Comparison of ENCODE assay signal across 8 mouse cellular contexts in the genomic region with DNA sequence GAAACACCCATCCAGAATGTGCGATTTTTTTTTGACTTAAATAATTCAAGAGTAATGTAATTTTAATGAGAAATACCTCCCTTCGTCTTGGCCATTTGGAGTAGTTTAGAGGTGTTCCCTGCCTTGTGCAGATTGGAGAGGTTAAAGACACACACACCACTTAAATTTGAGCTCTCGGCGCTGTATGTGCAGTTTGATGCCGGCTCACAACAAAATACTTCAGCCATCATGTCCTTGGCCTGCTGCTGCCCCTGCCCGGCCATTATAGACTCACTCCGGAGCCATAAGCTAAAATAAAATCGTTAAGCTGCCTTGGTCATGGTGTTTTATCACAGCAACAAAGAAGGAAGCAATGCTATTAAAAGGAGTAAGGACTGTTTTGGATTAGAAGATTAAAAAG. TPM values are rescaled to one million over a fixed set of nuclear protein-coding genes. Genes with fewer than 3 reads are reported as not detected.
DNase-seq lines count a peak whose midpoint lies in the region; ATAC-seq and TF ChIP-seq lines count a peak whose summit lies in the region.

No protein-coding gene starts in this region.

- no peak for ATAC-seq in limb, embryonic 15.5 days (ENCODE audit: insufficient number of reproducible peaks, low FRiP score, low TSS enrichment, low read depth)

- peak overlapping the region; percentile 78 for H3K4me3 ChIP-seq in embryonic fibroblast, embryonic 13.5 days (ENCODE audit: insufficient read depth, low read length)
- H3K4me3 ChIP-seq in limb, embryonic 15.5 days, result peak overlapping the region; percentile 98

- WGBS in limb, embryonic 15.5 days, result 40% methylated on average over 8 of the region's 8 CpGs

- peak overlapping the region; percentile 60 for H3K4me2 ChIP-seq in limb, embryonic 15.5 days

- peaks cover 2% of the 10 kb centered on the region; the same call in 1 of the 2 replicates for H3K4me1 ChIP-seq in embryonic fibroblast, embryonic 13.5 days (ENCODE audit: control insufficient read depth, insufficient read depth, low read length)
- peaks cover 12% of the 10 kb centered on the region for H3K4me1 ChIP-seq in limb, embryonic 15.5 days

- no peak for TF ChIP-seq CTCF in embryonic fibroblast, embryonic 13.5 days (IDR thresholded peaks at IDR 0.05; ENCODE audit: borderline replicate concordance, insufficient read depth, low read length)

- DNase-seq in cerebellum, adult 9-11 months, result peak; percentile 47
- DNase-seq in cerebellum, postnatal 4 days (ENCODE audit: low spot score in 2 of 2), result no peak
- peak; percentile 24 for DNase-seq in 3T3-L1 (ENCODE audit: low read depth, low spot score)
- DNase-seq in natural killer cell, adult 2 months (ENCODE audit: low spot score in 2 of 2), result no peak
- no peak for DNase-seq in left cerebral cortex, adult 8-10 months (ENCODE audit: low spot score in 2 of 2)
- DNase-seq in adrenal gland, postnatal 14 days, result no peak

- peak overlapping the region; percentile 87 for H3K9ac ChIP-seq in limb, embryonic 15.5 days

- no peaks in the 10 kb centered on the region for H3K27me3 ChIP-seq in limb, embryonic 15.5 days

- H3K9me3 ChIP-seq in limb, embryonic 15.5 days, result no peaks in the 10 kb centered on the region

- no peak; the same call in 1 of the 2 replicates for TF ChIP-seq POLR2A in embryonic fibroblast, embryonic 13.5 days (IDR thresholded peaks at IDR 0.05; ENCODE audit: low read depth, low read length)

- H3K27ac ChIP-seq in embryonic fibroblast, embryonic 13.5 days (ENCODE audit: insufficient read depth, low read length), result peak overlapping the region; percentile 88
- peak overlapping the region; percentile 92 for H3K27ac ChIP-seq in limb, embryonic 15.5 days

- H3K36me3 ChIP-seq in limb, embryonic 15.5 days, result peaks cover 21% of the 10 kb centered on the region

RNA-seq across cellular contexts. Expression of gene Smndc1, which starts 1.0 kb away (rescaled TPM):
- polyA plus RNA-seq in embryonic fibroblast, embryonic 13.5 days (2011; ENCODE audit: insufficient read length, low read depth, missing spikeins), result 55.0 and 61.7 TPM in 2 replicates
- 35.9 and 37.5 TPM in 2 replicates for polyA plus RNA-seq in limb, embryonic 15.5 days (2015; fragmentation: Nextera tagmentation; extraction: Ambion mirVana)
- total RNA-seq in left cerebral cortex, adult 8-10 months (2022), result 10 to 100 TPM; 33.2 to 38.1 (median 36.3) TPM
- total RNA-seq in adrenal gland, postnatal 14 days (2021), result 43.0 and 44.7 TPM in 2 replicates

RNA-seq across cellular contexts. Expression of gene Gm10197, which starts 19.8 kb away (rescaled TPM):
- not detected in 2 replicates for polyA plus RNA-seq in embryonic fibroblast, embryonic 13.5 days (2011; ENCODE audit: insufficient read length, low read depth, missing spikeins)
- polyA plus RNA-seq in limb, embryonic 15.5 days (2015; fragmentation: Nextera tagmentation; extraction: Ambion mirVana), result 2.2 TPM in 1 of 2 replicates, not detected in the other
- not detected for total RNA-seq in left cerebral cortex, adult 8-10 months (2022)
- total RNA-seq in adrenal gland, postnatal 14 days (2021), result not detected in 2 replicates

Comparison
In these comparisons a context has a peak if more than half of its experiments do, and no peak if none do; other contexts are left out.
1. DNase-seq: peak in cerebellum, adult 9-11 months (single experiment) and 3T3-L1 (single experiment); none in cerebellum, postnatal 4 days (0 of 2), natural killer cell, adult 2 months (0 of 2), left cerebral cortex, adult 8-10 months (0 of 2) and adrenal gland, postnatal 14 days (single experiment).